In the genomic region with DNA sequence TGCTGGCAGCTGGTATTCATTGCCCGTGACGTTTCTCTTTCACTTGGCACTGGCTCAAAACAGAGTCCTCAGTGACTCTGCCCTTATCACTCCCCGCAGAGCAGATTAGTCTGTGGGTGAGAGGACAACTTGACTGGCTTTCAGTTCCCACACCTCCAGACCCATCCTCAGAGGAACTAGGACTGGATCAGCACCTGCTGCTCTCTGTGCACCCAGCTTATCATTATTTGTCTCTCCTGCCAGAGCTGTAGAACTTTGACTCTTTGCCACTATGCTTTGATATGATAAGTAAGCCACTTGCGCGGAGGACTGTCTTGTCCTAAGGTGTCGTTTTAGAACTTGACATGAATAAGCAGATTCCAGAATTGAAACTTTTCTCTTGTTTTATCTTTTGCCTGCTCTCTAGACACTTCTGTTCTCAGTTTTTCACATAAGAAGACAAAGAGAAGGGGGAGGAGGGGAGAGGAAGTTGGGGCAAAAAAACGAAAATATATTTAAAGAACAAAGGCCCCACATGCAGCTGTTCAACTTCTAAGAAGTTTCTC, we compare ENCODE assay signal across 8 mouse cellular contexts. TPM values are rescaled to one million over a fixed set of nuclear protein-coding genes. Genes with fewer than 3 reads are reported as not detected.
DNase-seq lines count a peak whose midpoint lies in the region; ATAC-seq and TF ChIP-seq lines count a peak whose summit lies in the region.

No protein-coding gene starts in this region.

- no peaks in the 10 kb centered on the region for H3K9me3 ChIP-seq in lung, embryonic 16.5 days (ENCODE audit: control insufficient read depth, low read length)
- H3K9me3 ChIP-seq in stomach, postnatal 0 days (ENCODE audit: control insufficient read depth, low read length) = no peaks in the 10 kb centered on the region
- H3K9me3 ChIP-seq in forebrain, embryonic 15.5 days = no peaks in the 10 kb centered on the region

- H3K9ac ChIP-seq in lung, embryonic 16.5 days (ENCODE audit: low read length) = no peak overlapping the region
- no peak overlapping the region for H3K9ac ChIP-seq in stomach, postnatal 0 days (ENCODE audit: low read length)
- H3K9ac ChIP-seq in forebrain, embryonic 15.5 days (replicated peaks) = no peak overlapping the region

- WGBS in lung, embryonic 16.5 days = 24% methylated on average over 7 of the region's 7 CpGs
- WGBS in stomach, postnatal 0 days = 44% methylated on average over 7 of the region's 7 CpGs
- 79% methylated on average over 7 of the region's 7 CpGs for WGBS in forebrain, embryonic 15.5 days

- H3K27me3 ChIP-seq in lung, embryonic 16.5 days (ENCODE audit: control insufficient read depth, insufficient read depth, low read depth, low read length) = no peaks in the 10 kb centered on the region
- H3K27me3 ChIP-seq in stomach, postnatal 0 days (ENCODE audit: control insufficient read depth, insufficient read depth, low read length) = no peaks in the 10 kb centered on the region
- no peaks in the 10 kb centered on the region for H3K27me3 ChIP-seq in forebrain, embryonic 15.5 days

- intact Hi-C loops in gastrocnemius, adult 2 months (cut with DNase I) = no loop called here

- peak; percentile 16 for DNase-seq in urinary bladder, postnatal 14 days (ENCODE audit: low spot score)
- no peak for DNase-seq in urinary bladder, adult 18-20 months (ENCODE audit: low spot score in 2 of 2)
- DNase-seq in heart, postnatal 4 days = peak; percentile 25
- DNase-seq in stomach, postnatal 0 days (ENCODE audit: low spot score) = peak; percentile 61
- DNase-seq in gastrocnemius, adult 2 months = no peak
- DNase-seq in frontal cortex, postnatal 14 days (ENCODE audit: low spot score in 2 of 2) = no peak

- no peak overlapping the region for H3K27ac ChIP-seq in lung, embryonic 16.5 days (ENCODE audit: low read length)
- H3K27ac ChIP-seq in stomach, postnatal 0 days (replicated peaks) = peak overlapping the region; percentile 71; the same call in 1 of the 2 replicates
- no peak overlapping the region for H3K27ac ChIP-seq in forebrain, embryonic 15.5 days (replicated peaks)
- no peak overlapping the region for H3K27ac ChIP-seq in gastrocnemius, adult 2 months

- H3K36me3 ChIP-seq in lung, embryonic 16.5 days (ENCODE audit: control insufficient read depth, insufficient read depth, low read length) = no peaks in the 10 kb centered on the region
- no peaks in the 10 kb centered on the region for H3K36me3 ChIP-seq in stomach, postnatal 0 days (ENCODE audit: control insufficient read depth, insufficient read depth, low read length)
- no peaks in the 10 kb centered on the region for H3K36me3 ChIP-seq in forebrain, embryonic 15.5 days

- no peak for TF ChIP-seq CTCF in stomach, postnatal 0 days (IDR thresholded peaks at IDR 0.05; ENCODE audit: low read depth)
- no peak for TF ChIP-seq CTCF in gastrocnemius, adult 2 months (IDR thresholded peaks at IDR 0.05)

- peak; percentile 23; the same call in 1 of the 2 replicates for ATAC-seq in lung, embryonic 16.5 days (ENCODE audit: low read depth)
- peak; percentile 68 for ATAC-seq in stomach, postnatal 0 days (ENCODE audit: low FRiP score, low TSS enrichment)
- ATAC-seq in forebrain, embryonic 15.5 days (replicated peaks) = no peak

- TF ChIP-seq EP300 in stomach, postnatal 0 days (optimal IDR thresholded peaks at IDR 0.05) = no peak

- no peak overlapping the region for H3K4me2 ChIP-seq in lung, embryonic 16.5 days (ENCODE audit: low read depth, low read length)
- H3K4me2 ChIP-seq in stomach, postnatal 0 days (replicated peaks; ENCODE audit: low read depth) = no peak overlapping the region
- no peak overlapping the region for H3K4me2 ChIP-seq in forebrain, embryonic 15.5 days (replicated peaks)

- no peak overlapping the region for H3K4me3 ChIP-seq in lung, embryonic 16.5 days (ENCODE audit: low read length)
- H3K4me3 ChIP-seq in stomach, postnatal 0 days (ENCODE audit: low read depth, low read length) = no peak overlapping the region
- H3K4me3 ChIP-seq in forebrain, embryonic 15.5 days = no peak overlapping the region
- H3K4me3 ChIP-seq in gastrocnemius, adult 2 months = no peak overlapping the region

- peaks cover 12% of the 10 kb centered on the region for H3K4me1 ChIP-seq in lung, embryonic 16.5 days (replicated peaks; ENCODE audit: control insufficient read depth, insufficient read depth, low read length)
- H3K4me1 ChIP-seq in stomach, postnatal 0 days (replicated peaks; ENCODE audit: control insufficient read depth, insufficient read depth) = no peaks in the 10 kb centered on the region; the same call in none of the 2 replicates
- no peaks in the 10 kb centered on the region for H3K4me1 ChIP-seq in forebrain, embryonic 15.5 days

RNA-seq across cellular contexts. Expression of gene Coq2, which starts 30.9 kb away (rescaled TPM):
- 10 to 100 TPM; 62.4 to 63.6 TPM for total RNA-seq in heart, postnatal 4 days (2021)
- 44.1 and 47.2 TPM in 2 replicates for polyA plus RNA-seq in lung, embryonic 16.5 days (2015; fragmentation: Nextera tagmentation; extraction: Ambion mirVana)
- 52.1 and 52.3 TPM in 2 replicates for polyA plus RNA-seq in stomach, postnatal 0 days (2015; fragmentation: Nextera tagmentation; extraction: Ambion mirVana)
- 44.1 and 46.2 TPM in 2 replicates for polyA plus RNA-seq in forebrain, embryonic 15.5 days (2015; fragmentation: Nextera tagmentation; extraction: Ambion mirVana)
- 10 to 100 TPM; 72.2 to 74.6 TPM for total RNA-seq in gastrocnemius, adult 2 months (2021)

Comparison
In these comparisons a context has a peak if more than half of its experiments do, and no peak if none do; other contexts are left out.
1. DNase-seq: peak in urinary bladder, postnatal 14 days (single experiment), heart, postnatal 4 days (single experiment) and stomach, postnatal 0 days (single experiment); none in urinary bladder, adult 18-20 months (0 of 2), gastrocnemius, adult 2 months (single experiment) and frontal cortex, postnatal 14 days (0 of 2).